Mouse (Mus musculus) lung, adult 2 months (tissue): ENCODE measurements around the gene Spc25.

ENCODE experiments used
- CTCF ChIP-seq: fragments of 200-500 bp; IDR thresholded peaks from 2 replicates; pipeline ENCODE4 v1.5.1; 2011; ENCODE audit warnings: mild to moderate bottlenecking, low read length, control low read depth; ENCODE audit not compliant: insufficient read depth
- POLR2A ChIP-seq: fragments of 200-500 bp; IDR thresholded peaks from 2 replicates; pipeline ENCODE4 v1.6.1; 2011; ENCODE audit warnings: low read depth, mild to moderate bottlenecking, control low read depth, low read length, borderline replicate concordance; ENCODE audit errors: extremely low read depth

GRCm38 (mm10) chr2:69175296-69175695 lies 30.7 kb downstream of the Spc25 start:
- TF ChIP-seq CTCF (no peak), POLR2A (no peak)
